Mouse (Mus musculus) hindlimb bud, embryonic 11.5 days (tissue): Measurements from ENCODE around the gene Olfr282.

Source experiments
- DNase-seq: peaks from one replicate; pipeline ENCODE4 v3.0.0-alpha.2; 2012; ENCODE audit warnings: low read depth, low spot score; ENCODE audit errors: extremely low spot score

Olfr282 gene

DNA sequence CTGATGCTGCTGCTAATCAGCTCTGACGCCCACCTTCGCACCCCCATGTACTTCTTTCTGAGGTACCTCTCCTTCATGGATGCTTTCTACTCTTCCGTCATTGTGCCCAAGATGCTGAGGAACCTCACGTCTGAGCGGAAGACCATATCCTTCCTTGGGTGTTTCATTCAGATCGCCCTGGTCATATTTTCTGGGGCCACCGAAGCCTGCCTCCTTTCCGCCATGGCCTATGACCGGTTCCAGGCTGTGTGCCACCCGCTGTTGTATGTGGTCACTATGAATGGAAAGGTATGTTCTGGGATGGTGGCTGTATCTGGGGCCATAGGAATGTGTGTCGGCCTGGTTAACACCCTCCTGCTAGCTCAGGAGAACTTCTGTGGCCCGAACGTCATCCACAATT, 40.5 kb downstream of the Olfr282 start:
- DNase-seq = no peak

GRCm38 (mm10) chr15:98474958-98475357, 43.9 kb downstream of the Olfr282 start:
- no peak for DNase-seq

DNA sequence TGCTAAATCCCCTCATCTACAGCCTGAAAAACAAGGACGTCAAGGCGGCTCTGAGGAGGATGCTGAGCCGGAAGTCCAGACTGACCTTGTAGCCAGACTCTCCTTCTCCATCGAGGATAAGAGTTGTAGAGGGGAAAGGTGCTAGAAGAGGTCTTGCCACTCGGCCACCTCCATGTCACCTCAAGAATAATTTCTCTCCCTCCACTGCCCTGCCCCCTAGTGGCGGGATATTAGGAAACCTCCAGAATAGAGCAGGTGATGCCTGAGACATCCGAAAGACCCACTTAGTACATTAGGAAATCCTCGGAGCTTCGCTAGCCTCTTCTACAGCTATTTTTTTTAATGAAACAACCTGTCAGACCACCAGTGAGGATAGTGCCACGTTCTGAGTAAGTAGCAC, 44.4 kb downstream of the Olfr282 start:
- no peak for DNase-seq

DNA sequence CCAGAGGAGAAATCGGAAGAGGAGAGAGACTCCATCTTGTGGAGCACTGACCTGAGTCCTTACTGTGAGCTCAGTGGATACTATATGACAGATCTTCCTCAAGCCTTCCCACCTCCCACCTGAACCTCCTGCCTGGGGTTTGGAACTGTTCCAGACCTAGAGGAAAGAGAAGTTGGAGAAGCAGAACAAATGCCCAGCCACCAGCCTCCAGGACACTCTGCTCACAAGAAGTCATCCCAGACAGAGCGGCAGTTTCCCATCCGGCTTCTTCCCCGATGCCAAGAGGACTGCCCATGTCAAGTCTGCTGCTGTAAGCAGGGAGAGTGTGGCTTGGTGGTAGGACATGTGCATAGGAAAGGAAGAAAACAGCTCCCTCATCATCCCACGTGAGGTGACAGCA, 45.3 kb downstream of the Olfr282 start:
- DNase-seq = no peak

- DNase-seq = no peak
Observed at GRCm38 (mm10) chr15:98479568-98480102, 48.6 kb downstream of the Olfr282 start.

DNA sequence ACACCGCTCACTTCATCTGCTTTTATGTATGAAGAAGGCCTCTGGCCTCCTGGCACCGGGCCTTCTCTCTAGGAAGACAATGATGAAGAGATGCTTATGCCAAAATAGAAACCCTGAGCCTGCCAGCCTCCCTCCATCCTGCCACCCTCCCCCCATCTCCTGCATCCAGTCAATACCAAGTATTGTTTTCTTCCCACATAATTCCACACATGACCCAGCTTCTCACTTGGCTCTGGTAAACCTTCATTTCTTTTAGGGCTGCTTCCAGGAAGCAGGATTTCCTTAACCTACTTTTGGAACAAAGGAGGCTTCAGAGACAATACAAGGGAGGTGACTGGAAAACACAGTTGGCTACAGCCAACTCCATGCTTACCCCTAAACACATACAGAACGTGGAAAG, 51.7 kb downstream of the Olfr282 start, which contains the start of gene Lalba:
Lalba (minus strand) TSS at position 21 of the 400 bp plus-strand sequence.
- DNase-seq = no peak

- no peak for DNase-seq
Observed at GRCm38 (mm10) chr15:98483907-98484886, 53.2 kb downstream of the Olfr282 start.

GRCm38 (mm10) chr15:98486433-98487021, 55.5 kb downstream of the Olfr282 start:
- no peak for DNase-seq
